Mouse (Mus musculus) lung, adult 18-20 months (tissue): ENCODE measurements around the gene Asic2.

Source experiments
- DNase-seq, 2 experiments: peaks; one replicate each; pipeline ENCODE4 v3.0.0; 2022; ENCODE audit warnings: mixed read lengths in 2 of 2

Asic2 gene

GRCm38 (mm10) chr11:80973273-80973672 lies 995.0 kb downstream of the Asic2 start:
- DNase-seq = no peak

DNA sequence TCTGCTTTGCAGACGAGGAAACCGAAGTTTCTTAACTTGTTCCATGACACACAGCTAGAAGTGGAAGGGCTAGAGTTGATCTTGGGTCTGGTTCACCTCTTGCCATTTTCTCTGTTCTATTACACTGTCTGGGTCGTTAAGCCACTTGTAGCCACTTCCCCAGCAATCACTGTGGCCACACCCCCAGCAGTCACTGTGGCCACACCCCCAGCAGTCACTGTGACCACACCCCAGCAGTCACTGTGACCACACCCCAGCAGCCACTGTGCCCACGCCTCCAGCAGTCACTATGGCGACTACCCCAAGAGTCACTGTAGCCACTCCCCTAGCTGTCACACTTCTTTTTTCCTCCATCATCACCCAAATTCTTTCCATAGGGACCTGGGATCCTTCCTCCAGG lies 1000.7 kb downstream of the Asic2 start:
- DNase-seq = peak in 1 of 2 experiments; percentile 8

DNA sequence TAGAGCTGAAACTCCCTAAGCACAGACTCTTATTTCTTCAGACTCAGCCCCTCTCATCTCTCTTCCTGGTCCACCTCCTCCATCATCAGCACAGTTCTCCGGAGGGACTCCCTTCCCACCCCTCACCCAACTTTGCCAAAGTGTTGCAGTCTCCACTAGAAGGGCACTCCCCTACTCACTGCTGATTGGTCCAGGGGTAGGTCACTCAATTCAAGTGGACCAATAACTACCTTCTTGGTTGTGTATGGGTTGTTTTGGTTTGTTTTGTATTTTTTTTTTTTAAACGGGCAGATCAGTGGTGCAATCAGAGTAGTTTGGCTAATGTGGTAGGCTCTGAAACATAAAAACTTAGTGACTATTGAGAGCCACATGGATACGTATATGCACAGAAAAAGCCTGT lies 1002.2 kb downstream of the Asic2 start:
- DNase-seq = no peak

DNA sequence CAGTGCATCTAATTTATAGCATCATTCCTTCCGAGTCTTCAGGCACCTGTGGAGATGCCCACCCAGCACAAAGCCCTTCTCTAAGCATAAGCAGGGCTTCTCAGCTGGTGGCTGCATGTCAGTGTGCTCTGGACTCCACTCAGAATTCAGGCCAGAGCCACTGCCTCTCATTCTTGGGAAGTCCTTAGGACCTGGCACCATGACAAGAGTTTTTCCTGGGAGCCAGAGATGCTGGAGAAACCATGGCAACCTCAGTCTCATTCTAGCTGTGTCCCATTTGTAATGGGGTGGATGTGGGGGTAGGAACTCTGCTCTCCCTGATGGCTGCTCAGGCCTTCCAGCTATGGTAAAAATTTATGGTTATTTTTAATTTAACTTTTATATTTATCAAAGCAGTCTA lies 1006.9 kb downstream of the Asic2 start:
- DNase-seq = no peak

GRCm38 (mm10) chr11:80958086-80958671 lies 1010.1 kb downstream of the Asic2 start:
- no peak for DNase-seq

- no peak for DNase-seq
Observed at GRCm38 (mm10) chr11:80955915-80956314, 1012.3 kb downstream of the Asic2 start.

DNA sequence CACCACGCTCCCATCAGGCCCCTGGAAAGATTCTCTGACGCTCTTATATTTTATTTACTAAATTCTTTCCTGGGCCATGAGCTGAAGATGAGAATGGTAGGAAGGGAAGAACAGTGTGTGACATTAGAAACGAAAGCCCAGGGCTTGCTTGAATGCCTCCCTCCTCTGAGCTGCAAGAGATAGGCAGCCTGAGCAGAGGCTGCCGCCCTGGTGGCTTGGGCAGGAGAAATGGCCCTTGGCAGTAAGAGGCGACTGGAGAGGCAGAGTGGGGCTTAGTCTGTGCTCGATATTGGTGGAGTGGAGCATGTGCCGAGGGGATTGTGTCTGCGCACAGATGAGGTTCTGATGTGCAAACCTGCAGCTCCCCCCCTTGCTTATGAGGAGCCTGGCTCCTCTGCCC lies 1014.1 kb downstream of the Asic2 start:
- DNase-seq = no peak

- peak; percentile 43 to 44 for DNase-seq
Observed at GRCm38 (mm10) chr11:80949068-80949738, 1019.1 kb downstream of the Asic2 start.

DNA sequence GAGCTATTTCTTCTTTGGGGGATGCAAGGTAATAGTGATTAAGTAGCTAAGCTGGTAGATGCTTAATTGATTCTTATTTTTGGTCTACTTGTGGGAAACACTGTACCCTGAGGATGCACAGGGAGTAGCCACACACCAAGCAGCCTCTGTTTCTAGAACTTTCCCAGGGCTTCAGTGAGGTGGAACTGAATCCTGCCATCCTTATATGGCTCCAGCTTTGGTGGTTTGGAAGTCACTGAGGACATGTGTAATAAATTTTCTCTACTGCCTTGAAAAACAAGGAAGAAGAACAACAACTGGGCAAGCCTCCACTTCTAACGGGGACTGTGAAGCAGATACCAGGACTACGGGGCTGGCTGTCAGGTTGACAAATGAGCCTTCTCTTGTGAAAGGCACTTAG lies 1020.2 kb downstream of the Asic2 start:
- DNase-seq = no peak

GRCm38 (mm10) chr11:80946163-80946562 lies 1022.1 kb downstream of the Asic2 start:
- no peak for DNase-seq

DNA sequence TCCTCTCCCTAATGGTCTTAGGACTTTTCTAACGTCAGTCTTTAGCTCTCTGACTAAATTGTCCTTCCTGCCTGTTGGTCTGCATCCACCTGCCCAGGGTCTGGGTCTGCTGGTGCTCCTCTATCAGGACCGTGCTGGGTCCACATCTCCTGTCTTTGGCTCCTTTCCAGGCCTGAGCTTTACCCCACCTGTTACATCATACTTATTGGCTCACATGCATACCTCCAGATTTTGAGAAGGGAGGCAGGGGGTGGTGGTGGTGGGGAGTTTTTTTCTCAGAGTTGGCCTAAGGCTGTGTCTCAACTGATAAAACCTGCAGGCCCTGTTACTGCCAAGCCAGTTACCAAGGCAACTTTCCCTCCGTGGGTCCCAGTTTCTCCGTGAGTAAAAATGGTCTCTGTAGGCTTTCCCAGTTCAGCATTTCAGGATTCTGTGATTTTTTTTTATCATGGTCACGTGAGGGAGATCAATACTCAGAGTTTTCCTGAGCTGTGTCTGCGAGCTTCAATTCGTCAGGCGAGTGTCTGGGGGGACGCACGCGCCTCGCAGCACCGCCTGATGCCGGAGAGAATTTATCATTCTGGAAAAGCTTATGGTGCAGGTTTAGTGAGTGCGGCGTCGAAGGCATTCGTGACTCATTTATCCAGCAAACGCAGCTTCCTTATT lies 1044.8 kb downstream of the Asic2 start:
- no peak for DNase-seq

GRCm38 (mm10) chr11:80918332-80918731 lies 1049.9 kb downstream of the Asic2 start:
- no peak for DNase-seq

GRCm38 (mm10) chr11:80917688-80918087 lies 1050.6 kb downstream of the Asic2 start:
- DNase-seq = no peak

DNA sequence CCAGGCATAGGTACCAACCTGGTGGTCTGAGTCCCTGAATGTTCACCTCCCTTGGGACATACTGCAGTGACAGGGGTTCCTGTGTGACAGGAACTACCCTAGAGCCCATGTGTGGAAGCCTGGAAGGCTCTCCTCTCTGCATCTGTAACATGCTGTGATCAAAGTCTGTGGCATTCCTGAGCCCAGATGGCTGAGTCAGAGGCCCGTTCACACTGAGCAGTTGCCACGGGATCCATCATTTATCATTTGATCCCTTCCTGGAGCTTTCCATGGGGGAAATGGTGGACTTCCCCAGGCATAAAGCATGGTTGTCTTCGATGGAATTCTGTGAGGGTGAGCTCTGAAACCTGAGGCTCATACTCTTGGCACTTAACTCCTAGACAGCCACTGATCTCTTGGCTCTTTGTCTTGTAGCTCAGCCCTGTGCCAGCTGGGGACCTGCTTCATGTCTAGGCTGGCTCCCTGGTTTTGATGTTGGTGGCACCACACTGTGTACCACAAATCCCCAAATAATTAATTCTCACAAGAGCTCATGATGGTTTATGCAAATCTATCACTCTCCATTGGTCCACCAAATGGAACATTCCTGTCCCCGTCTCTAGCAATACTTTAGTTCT lies 1054.7 kb downstream of the Asic2 start:
- DNase-seq = no peak

DNA sequence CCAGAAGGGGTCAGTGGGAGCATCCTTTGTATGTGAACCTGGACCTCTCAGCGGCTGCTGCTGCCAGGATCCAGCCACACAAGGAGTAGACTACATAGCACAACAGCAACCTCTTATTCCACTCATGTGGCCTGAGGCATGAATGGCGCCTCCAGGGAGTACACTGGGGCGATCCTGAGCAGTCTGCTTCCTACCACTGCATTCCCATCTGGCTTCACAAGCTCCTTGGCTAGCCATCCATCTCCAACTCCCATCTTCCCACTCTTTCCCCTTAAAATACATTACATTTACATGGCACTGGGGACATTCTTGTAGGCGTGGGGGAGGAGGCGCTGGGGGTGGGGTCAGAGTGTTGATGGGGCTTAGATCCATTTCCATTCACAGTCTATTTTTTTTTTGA lies 1055.5 kb downstream of the Asic2 start:
- no peak for DNase-seq

- no peak for DNase-seq
Observed at GRCm38 (mm10) chr11:80907820-80908219, 1060.4 kb downstream of the Asic2 start.

GRCm38 (mm10) chr11:80906456-80906855 lies 1061.8 kb downstream of the Asic2 start:
- DNase-seq = peak; percentile 13 to 17

- DNase-seq = no peak
Observed at GRCm38 (mm10) chr11:80904559-80904958, 1063.7 kb downstream of the Asic2 start.

GRCm38 (mm10) chr11:80903426-80903825 lies 1064.8 kb downstream of the Asic2 start:
- DNase-seq = no peak

GRCm38 (mm10) chr11:80902664-80903063 lies 1065.6 kb downstream of the Asic2 start:
- DNase-seq = no peak

DNA sequence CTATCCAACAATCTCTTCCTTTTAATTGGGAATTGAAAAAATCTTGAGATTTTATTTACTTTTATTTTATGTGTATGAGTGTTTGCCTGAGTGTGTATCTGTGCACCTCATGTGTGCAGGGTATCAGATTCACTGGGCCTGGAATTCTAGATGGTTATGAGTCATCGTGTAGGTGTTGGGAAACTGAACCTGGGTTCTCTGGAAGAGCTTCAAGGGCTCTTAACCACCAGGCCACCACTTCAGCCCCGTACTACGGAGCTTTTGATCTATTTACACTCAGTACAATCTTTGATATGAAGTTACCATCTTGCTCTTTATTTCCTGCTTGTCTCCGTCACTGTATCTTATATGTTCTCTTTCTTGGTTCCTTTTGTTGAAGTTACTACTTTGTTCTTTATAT lies 1067.7 kb downstream of the Asic2 start:
- peak; percentile 52 to 67 for DNase-seq

DNA sequence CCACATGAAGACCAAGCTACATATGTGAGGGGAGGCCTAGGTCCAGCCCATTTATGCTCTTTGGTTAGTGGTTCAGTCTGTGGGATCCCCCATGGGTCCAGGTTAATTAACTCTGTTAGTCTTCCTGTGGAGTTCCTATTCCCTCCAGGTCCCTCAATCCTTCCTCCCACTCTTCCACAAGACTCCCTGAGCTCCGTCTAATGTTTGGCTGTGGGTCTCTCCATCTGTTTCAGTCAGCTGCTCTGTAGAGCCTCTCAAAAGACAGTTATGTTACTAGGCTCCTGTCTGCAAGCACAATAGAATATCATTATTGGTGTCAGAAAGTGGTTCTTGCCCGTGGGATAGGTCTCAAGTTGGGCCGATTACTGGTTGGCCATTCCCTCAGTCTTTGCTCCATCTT lies 1072.4 kb downstream of the Asic2 start:
- DNase-seq = no peak

GRCm38 (mm10) chr11:80889336-80890063 lies 1078.8 kb downstream of the Asic2 start:
- no peak for DNase-seq
